Mouse (Mus musculus) frontal cortex, adult (tissue): Measurements from ENCODE around the gene Nod1.

Experiments
- ATAC-seq: cut with Nextera tagmentation; 2 replicates; pipeline ENCODE4 v1.9.2; 2017; ENCODE audit warnings: mild to moderate bottlenecking, moderate library complexity, mixed read lengths; ENCODE audit not compliant: low TSS enrichment

The Nod1 gene

DNA sequence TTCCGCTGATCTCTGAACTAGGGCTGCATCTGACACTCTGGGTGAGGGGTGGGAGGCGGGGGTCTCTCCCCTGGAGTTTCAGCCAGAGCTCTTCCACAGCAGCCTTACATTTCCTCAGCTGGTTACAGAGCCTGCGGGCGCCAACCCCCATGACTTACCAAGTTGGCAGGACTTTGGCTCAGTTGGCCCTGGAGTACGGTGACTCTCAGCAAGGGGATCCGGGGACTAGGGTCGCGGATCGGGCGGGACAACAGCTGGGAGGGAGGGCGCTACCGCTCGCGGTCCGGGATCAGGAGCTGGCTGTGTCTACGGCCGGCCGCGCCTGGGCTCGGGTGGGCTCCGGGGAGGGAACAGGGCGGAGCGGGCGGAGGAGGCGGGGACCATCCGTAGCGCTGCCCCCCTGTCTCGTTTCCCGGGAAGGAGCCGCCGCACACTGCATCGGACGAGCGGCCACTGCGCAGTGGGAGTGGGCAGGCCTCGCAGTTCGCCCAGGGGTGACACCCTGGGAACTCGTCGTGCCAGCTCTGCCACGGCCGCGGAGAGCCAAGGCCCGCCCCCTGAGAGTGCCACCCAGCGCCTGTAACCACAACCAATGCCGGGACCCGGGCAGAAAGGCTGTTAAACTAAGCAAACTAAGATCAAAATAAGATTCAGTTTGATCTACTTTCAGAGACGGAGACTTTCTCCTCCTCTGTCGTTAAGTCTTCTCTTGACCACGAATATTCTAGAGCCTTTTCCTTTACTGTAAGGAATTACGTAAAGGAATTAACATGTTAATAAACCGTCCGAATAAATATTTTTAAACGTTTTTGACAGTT lies at the start of gene Nod1:
Gene Nod1, minus strand, starts transcription at position 502 of the 818 bp plus-strand sequence.
- ATAC-seq = peak; percentile 87

GRCm38 (mm10) chr6:55021806-55022205 lies 49.4 kb upstream of the Nod1 start:
- ATAC-seq = no peak

GRCm38 (mm10) chr6:55018417-55018816 lies 46.0 kb upstream of the Nod1 start:
- no peak for ATAC-seq

- peak; percentile 98 for ATAC-seq
Measured at GRCm38 (mm10) chr6:55016710-55017583, 44.5 kb upstream of the Nod1 start.

DNA sequence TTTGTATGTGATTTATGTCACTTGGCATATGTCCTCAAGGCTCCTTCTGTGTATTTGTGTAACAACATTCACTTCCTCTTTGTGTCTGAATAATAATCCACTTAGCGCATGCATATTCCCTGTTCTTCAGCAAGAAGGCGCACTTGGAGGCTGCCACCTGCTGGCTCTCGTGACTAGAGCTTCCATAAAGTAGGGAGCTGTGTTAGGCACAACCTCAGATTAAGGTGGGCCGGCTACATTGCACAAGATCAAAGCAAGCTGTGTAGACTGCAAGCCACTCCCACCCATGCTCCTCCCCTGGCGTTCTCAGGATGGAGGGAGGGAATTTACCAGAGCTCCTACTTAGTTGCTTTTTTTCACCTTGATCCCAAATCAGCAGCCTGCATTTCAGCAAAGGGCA lies 43.8 kb upstream of the Nod1 start:
- peak; percentile 90 for ATAC-seq

DNA sequence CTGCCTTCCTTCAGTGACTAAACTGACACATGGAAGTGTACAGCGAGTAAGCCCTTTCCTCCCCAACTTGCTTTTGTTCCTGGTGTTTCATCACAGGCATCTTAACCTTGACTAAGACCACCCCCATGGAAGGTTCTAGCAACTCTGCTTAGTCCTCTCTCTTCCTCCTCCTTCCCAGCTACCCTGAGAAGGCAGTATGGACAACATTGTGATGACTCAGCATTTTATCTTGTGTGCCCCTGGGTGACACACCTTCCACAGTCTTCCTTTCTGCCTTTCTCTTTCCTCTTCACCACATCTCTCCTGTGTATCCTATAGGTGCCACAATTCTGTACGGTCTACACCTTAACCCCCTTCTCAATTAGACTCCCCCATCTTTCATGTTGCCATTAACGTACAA lies 41.8 kb upstream of the Nod1 start:
- ATAC-seq = no peak

- ATAC-seq = no peak
Measured at GRCm38 (mm10) chr6:55012516-55012915, 40.1 kb upstream of the Nod1 start.

GRCm38 (mm10) chr6:55010330-55011091 lies 38.1 kb upstream of the Nod1 start:
- ATAC-seq = no peak

DNA sequence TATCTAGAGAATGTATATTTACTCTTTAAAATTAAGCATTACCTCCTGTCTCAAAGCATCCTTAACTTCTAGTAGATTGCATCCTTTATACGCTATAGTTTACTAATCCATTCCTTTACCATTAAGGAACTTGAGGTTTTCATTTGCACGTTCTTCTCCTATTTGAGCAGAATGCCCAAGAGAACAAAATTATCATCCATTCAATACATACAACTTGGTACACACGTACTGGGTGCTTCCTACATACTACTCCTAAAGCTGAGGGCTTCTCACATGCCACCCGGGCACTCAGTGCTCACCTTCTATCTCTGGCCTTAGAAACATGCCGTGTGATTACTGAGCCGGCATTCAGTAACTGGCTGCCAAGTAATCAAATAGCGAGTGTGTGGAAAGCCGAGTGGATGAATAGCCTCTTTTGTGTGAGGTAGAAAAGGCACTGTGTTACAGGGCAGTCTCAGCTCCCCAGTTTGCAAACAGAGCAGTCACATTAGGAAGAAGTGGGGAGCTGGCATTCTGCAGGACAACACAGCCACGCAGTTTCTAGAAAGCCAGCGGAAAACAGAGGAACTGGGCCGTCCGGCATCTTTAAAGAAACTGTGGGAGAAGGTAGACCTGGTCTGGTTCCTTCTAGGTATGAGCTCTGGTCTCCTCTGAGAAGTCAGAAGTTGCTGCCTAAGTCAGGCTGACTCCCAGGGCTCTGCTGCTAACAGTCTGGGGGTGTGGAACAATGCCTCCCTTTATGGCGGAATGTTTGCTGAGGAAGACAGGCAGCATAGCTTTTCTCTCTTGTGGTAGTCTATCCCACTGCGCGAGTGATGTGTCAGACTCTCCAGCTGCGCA lies 37.2 kb upstream of the Nod1 start:
- ATAC-seq = peak; percentile 85

DNA sequence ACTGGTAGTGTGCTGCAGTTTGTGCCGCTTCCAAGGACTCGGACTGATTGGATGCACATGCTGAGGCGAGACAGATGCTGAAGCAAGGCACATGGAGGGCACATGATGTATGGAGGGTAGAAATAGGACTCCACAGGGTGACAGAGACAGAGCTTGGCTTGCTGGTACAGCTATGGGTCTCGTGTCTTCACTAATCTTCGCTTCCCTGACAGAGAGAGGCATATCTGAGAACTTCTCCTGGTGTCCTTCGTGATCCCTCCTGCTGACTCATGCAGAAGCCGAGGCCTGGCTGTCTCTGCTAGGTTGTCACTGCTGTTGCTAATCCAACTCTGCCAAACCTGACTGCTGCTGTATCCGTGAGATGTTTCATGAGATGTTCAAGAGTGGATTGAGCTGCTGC lies 36.0 kb upstream of the Nod1 start:
- no peak for ATAC-seq

DNA sequence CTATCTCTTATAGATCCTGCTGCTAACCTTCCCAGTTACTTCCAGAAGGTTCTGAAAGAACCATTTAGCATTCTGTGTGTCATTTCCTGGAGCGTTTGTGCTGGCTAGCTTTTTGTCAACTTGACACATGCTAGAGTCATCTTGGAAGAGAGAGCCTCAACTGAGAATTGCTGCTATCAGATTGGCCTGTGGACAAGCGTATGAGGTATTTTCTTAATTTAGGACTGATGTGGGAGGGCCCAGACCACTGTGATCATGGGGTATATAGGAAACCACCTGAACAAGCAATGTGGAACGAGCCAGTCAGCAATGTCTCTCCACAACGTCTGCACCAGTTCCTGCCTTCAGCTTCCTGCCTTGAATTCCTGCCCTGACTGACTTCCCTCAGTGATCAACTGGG lies 31.1 kb upstream of the Nod1 start:
- ATAC-seq = no peak

- ATAC-seq = no peak
Measured at GRCm38 (mm10) chr6:55002438-55002837, 30.0 kb upstream of the Nod1 start.

DNA sequence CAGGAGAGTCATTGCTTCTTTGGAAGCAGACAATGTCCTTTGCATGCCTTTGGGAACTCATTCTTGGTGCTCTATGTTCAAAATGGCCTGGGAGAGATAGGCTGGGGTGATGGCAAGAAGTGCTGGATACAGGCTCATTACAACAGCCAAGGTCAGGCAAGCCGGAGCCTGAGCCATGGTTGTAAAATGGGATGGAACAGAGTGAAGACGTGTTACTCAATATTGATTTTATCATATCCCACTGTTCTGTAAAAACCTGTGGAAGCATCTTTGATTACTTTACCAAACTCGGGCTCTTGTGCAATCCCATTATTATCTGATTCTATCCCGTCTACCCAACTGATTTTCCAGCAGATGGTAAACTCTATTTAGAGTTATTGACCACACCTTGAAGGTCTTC lies 28.9 kb upstream of the Nod1 start:
- no peak for ATAC-seq

GRCm38 (mm10) chr6:54997726-54998125 lies 25.3 kb upstream of the Nod1 start:
- no peak for ATAC-seq

GRCm38 (mm10) chr6:54996361-54996760 lies 23.9 kb upstream of the Nod1 start:
- no peak for ATAC-seq

DNA sequence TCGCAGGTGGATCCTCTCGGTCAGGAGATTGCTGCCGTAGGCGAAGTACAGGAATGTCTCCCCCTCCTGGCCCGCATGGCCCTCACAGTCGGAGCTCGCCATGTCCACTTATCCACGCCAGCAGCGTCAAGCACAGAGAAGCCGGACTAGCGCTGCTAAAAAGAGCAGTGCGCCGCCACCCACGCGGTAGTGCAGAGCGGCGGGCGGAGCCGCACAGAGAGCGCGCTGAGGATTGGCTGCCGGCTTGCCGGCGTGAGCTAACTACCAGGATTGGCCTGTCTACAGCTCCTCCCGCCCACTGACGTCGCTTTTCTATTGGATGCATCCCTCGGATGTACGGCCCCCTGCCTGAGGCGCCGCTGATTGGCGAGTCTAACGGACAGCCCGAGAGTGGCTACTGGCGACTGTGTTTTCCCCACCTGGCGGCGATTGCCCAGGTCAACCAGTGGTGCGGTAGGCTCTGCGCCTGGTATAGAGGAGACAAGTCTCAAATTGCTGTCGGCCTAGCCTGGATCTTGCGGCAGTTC lies 20.4 kb upstream of the Nod1 start, which contains the start of gene Ggct:
Gene Ggct, minus strand, starts transcription at position 217 of the 527 bp plus-strand sequence.
- peak; percentile 99 for ATAC-seq

GRCm38 (mm10) chr6:54992141-54992540 lies 19.7 kb upstream of the Nod1 start:
- ATAC-seq = no peak

- no peak for ATAC-seq
Measured at GRCm38 (mm10) chr6:54991189-54991588, 18.8 kb upstream of the Nod1 start.

DNA sequence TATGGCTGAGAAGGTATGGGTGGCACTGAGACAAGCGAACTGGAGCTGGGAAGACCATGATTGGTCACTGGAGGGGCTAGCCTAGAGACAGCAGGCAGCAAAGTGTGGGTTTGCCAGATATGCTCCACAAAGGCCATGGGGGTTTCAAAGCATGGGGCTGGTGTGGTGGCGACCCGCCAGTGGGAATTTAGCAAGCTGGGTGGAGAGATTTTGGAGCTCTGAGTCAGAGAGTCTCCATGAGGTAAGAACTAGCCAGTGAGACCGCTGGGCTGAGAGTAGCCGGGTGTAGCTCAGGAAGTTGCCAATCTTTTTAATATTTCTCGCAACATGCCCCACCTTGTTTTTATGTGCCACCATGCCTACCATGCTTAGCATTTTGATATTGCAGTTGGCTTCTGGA lies 15.7 kb upstream of the Nod1 start:
- no peak for ATAC-seq

DNA sequence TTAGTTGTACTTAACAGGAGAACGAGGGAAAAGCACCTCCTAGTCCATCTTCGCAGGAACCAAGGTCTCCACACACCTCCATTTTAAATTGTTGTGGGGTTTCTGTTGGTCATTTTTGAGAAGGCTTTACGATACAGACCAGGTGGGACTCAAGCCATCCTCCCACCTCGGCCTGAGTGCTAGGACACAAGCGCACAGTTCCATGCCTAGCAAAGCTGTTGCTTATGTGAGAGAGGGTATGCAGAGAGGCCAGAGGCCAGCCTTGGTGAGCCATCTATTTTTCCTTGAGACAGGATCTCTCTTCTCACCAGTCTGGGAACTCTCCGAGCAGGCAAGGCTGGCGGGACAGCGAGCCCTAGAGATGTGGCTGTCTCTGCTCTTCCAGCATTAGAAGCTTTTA lies 11.7 kb upstream of the Nod1 start:
- no peak for ATAC-seq

- ATAC-seq = no peak
Measured at GRCm38 (mm10) chr6:54983526-54984050, 11.2 kb upstream of the Nod1 start.
